Mouse (Mus musculus): ENCODE results near the gene Tas2r114. TPM values are rescaled to one million over a fixed set of nuclear protein-coding genes. Genes with fewer than 3 reads are reported as not detected.

Gene Tas2r114
- total RNA-seq (2023), result not detected

DNA sequence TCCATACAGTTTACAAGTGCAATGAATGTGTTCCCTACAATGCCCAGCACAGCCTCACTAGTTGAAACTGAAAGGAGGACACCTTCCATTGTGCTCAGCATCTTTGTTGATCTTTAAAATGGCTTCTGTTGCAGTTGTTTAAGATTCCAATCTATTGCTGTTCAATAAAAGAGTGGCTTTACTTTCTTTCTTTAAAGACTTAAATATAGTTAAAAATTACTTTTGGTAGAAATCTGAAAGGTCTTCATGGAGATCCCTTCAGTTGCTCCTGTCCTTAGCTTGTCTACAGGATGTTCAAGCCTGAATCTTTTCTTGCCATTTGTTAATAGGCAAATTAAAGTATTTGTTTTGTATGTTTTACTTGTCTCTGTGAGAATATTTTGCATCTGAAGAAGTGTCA is at the start of gene Tas2r114:
Tas2r114 (minus strand) TSS at position 101 of the 400 bp plus-strand sequence.

GRCm38 (mm10) chr6:131687395-131687794 is 2.5 kb downstream of the Tas2r114 start, which contains the start of gene Tas2r105:
TSS of gene Tas2r105 (minus strand) at chr6:131687495.

DNA sequence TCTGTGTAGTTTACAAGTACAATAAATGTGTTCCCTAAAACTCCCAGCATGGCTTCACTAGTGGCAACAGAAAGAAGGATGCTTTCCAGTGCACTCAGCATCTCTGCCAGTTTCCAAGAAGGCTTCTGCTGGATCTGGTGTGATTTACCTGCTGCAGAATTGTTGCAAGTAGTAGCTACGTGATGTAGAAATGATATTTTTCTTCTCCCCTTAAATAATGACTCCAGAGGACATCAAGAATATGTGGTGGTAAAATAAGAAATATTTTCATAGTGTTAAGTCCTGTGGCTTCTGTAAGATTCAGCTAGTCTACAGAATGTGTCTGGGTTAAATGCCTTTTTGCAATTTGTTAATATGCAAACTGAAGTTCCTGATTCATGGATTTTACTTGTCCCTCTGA is 4.2 kb downstream of the Tas2r114 start, which contains the start of gene Tas2r104:
Tas2r104 (minus strand) TSS at position 101 of the 400 bp plus-strand sequence.

DNA sequence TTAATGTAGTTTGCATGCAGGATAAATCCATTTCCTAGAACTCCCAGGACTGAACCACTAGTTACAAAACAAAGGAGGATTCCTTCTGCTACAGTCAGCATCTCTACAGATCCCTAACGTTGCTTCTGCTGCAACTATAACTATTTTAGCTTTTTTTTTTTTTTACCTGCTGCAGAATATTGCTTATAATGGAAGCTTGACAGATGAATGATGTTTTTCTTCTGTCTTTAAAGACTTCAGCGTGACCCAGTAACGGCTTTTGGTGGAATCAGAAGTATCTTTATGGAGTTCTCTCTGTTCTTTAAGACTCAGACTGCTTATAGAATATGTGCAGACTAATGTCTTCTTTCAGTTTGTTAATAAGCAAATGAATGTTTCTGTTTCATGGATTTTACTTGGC is 11.1 kb downstream of the Tas2r114 start, which contains the start of gene Tas2r106:
Tas2r106 (minus strand) TSS at position 101 of the 400 bp plus-strand sequence.

GRCm38 (mm10) chr6:131660049-131660448 is 29.8 kb downstream of the Tas2r114 start, which contains the start of gene Tas2r107:
TSS of gene Tas2r107 (minus strand) at chr6:131660149.

Other genes with a start within 250 kb of the Tas2r114 start
- gene 5430401F13Rik, start 203.7 kb downstream of the Tas2r114 start, total RNA-seq (2023), result not detected
- gene Gm6619, start 203.7 kb downstream of the Tas2r114 start, total RNA-seq (2023), result not detected
- not detected for gene Tas2r130, start 59.2 kb downstream of the Tas2r114 start, total RNA-seq (2023)
- not detected for gene Tas2r107, start 29.9 kb downstream of the Tas2r114 start, total RNA-seq (2023)
- gene Tas2r106, start 11.2 kb downstream of the Tas2r114 start, total RNA-seq (2023), result not detected
- gene Tas2r104, start 4.3 kb downstream of the Tas2r114 start, total RNA-seq (2023), result not detected
- gene Tas2r105, start 2.6 kb downstream of the Tas2r114 start, total RNA-seq (2023), result not detected

All from monocyte, adult 59 days (primary cell).